ENCODE assay signal across 9 mouse cellular contexts in the genomic region with DNA sequence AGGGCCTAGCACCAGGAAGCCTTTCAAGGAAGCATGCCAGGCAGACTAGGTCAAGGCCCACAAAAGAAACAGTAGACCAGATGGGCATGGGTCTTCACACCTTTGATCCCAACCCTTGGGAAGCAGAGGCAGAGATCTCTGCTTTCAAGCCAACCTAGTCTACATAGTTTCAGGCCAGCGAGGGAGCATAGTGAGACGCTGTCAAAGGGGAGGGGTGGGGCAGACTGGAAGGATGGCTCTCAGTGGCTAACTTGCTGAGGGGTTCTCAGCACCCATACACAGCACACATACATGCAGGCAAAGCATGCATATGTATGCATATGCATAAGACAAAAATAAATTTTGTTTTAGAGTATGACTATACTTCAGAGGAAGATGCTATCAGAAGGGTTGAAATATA. TPM values are rescaled to one million over a fixed set of nuclear protein-coding genes. Genes with fewer than 3 reads are reported as not detected.
DNase-seq lines count a peak whose midpoint lies in the region; ATAC-seq lines count a peak whose summit lies in the region.
"Had no signal": no experiment of that assay in that cellular context is flagged by ENCODE, and none has a peak within 500 bp of the region (broad histone marks: within the 10 kb centered on the region; RNA-seq: fewer than 3 reads in every experiment).

No protein-coding gene starts in this region.

- peaks cover 19% of the 10 kb centered on the region for H3K36me3 ChIP-seq in heart, embryonic 12.5 days
- H3K36me3 ChIP-seq in embryonic facial prominence, embryonic 10.5 days (replicated peaks): peaks cover 21% of the 10 kb centered on the region
- H3K36me3 ChIP-seq in hindbrain, embryonic 14.5 days (replicated peaks; ENCODE audit: control insufficient read depth, insufficient read depth): peaks cover 27% of the 10 kb centered on the region
- 0 out of 2 replicates have a peak, but pooled peaks cover 2% of the 10 kb centered on the region for H3K36me3 ChIP-seq in midbrain, embryonic 11.5 days (ENCODE audit: control insufficient read depth, insufficient read depth, low read length)

- peak overlapping the region; percentile 80 for H3K4me2 ChIP-seq in heart, embryonic 12.5 days
- peak overlapping the region; percentile 51 for H3K4me2 ChIP-seq in hindbrain, embryonic 14.5 days (replicated peaks)
- H3K4me2 ChIP-seq in midbrain, embryonic 11.5 days: peak overlapping the region; percentile 46

- H3K4me1 ChIP-seq in heart, embryonic 12.5 days (replicated peaks): peaks cover 9% of the 10 kb centered on the region
- H3K4me1 ChIP-seq in embryonic facial prominence, embryonic 10.5 days: peaks cover 37% of the 10 kb centered on the region
- peaks cover 18% of the 10 kb centered on the region for H3K4me1 ChIP-seq in hindbrain, embryonic 14.5 days (replicated peaks; ENCODE audit: control insufficient read depth, insufficient read depth, low read length)
- H3K4me1 ChIP-seq in midbrain, embryonic 11.5 days (ENCODE audit: control insufficient read depth, insufficient read depth, low read length): peaks cover 19% of the 10 kb centered on the region

- no peaks in the 10 kb centered on the region for H3K27me3 ChIP-seq in heart, embryonic 12.5 days (replicated peaks)
- H3K27me3 ChIP-seq in embryonic facial prominence, embryonic 10.5 days (replicated peaks; ENCODE audit: low read depth, poor library complexity, severe bottlenecking): peaks cover 10% of the 10 kb centered on the region; the same call in 1 of the 2 replicates
- no peaks in the 10 kb centered on the region for H3K27me3 ChIP-seq in hindbrain, embryonic 14.5 days (ENCODE audit: control insufficient read depth, insufficient read depth, low read length)
- no peaks in the 10 kb centered on the region for H3K27me3 ChIP-seq in midbrain, embryonic 11.5 days (ENCODE audit: control insufficient read depth, insufficient read depth, low read length)

- DNase-seq in heart, adult 11 months: no peak
- DNase-seq in embryonic facial prominence, embryonic 10.5 days (ENCODE audit: low spot score): no peak
- no peak for DNase-seq in hindbrain, embryonic 14.5 days (ENCODE audit: low spot score)
- DNase-seq in midbrain, embryonic 11.5 days (ENCODE audit: low spot score, missing footprints): peak; percentile 86
- no peak for DNase-seq in B cell, adult 2 months
- DNase-seq in urinary bladder, postnatal 4 days (ENCODE audit: low spot score in 2 of 2): no peak
- DNase-seq in layer of hippocampus, postnatal 25 days (ENCODE audit: extremely low spot score in 1 of 2, low spot score in 1 of 2): no peak

- H3K27ac ChIP-seq in heart, embryonic 12.5 days (ENCODE audit: poor library complexity, severe bottlenecking): no peak overlapping the region
- peak overlapping the region; percentile 96 for H3K27ac ChIP-seq in embryonic facial prominence, embryonic 10.5 days (replicated peaks)
- peak overlapping the region; percentile 89 for H3K27ac ChIP-seq in hindbrain, embryonic 14.5 days
- peak overlapping the region; percentile 96 for H3K27ac ChIP-seq in midbrain, embryonic 11.5 days (ENCODE audit: low read depth, low read length)

- 24% methylated on average over 2 of the region's 2 CpGs for WGBS in heart, embryonic 12.5 days
- 20% methylated on average over 2 of the region's 2 CpGs for WGBS in embryonic facial prominence, embryonic 10.5 days
- WGBS in hindbrain, embryonic 14.5 days: 3% methylated on average over 2 of the region's 2 CpGs
- WGBS in midbrain, embryonic 11.5 days: 5% methylated on average over 2 of the region's 2 CpGs

- H3K9me3 ChIP-seq in heart, embryonic 12.5 days (replicated peaks): no peaks in the 10 kb centered on the region
- no peaks in the 10 kb centered on the region for H3K9me3 ChIP-seq in embryonic facial prominence, embryonic 10.5 days
- H3K9me3 ChIP-seq in hindbrain, embryonic 14.5 days (ENCODE audit: control insufficient read depth, low read length): no peaks in the 10 kb centered on the region
- H3K9me3 ChIP-seq in midbrain, embryonic 11.5 days (ENCODE audit: control insufficient read depth, low read length): no peaks in the 10 kb centered on the region

- no peak overlapping the region for H3K4me3 ChIP-seq in heart, embryonic 12.5 days
- H3K4me3 ChIP-seq in embryonic facial prominence, embryonic 10.5 days: peak overlapping the region; percentile 60; the same call in 1 of the 2 replicates
- no peak overlapping the region for H3K4me3 ChIP-seq in hindbrain, embryonic 14.5 days (replicated peaks; ENCODE audit: low read length)
- H3K4me3 ChIP-seq in midbrain, embryonic 11.5 days (ENCODE audit: low read depth, low read length): no peak overlapping the region
- H3K4me3 ChIP-seq: myocyte had no signal

- H3K9ac ChIP-seq in heart, embryonic 12.5 days: no peak overlapping the region
- peak overlapping the region; percentile 64 for H3K9ac ChIP-seq in hindbrain, embryonic 14.5 days
- peak overlapping the region; percentile 53; the same call in 1 of the 2 replicates for H3K9ac ChIP-seq in midbrain, embryonic 11.5 days (ENCODE audit: low read length)

- ATAC-seq in heart, embryonic 12.5 days (ENCODE audit: insufficient number of reproducible peaks, low FRiP score): no peak
- ATAC-seq in hindbrain, embryonic 14.5 days (ENCODE audit: low FRiP score): no peak
- ATAC-seq in midbrain, embryonic 11.5 days (ENCODE audit: low FRiP score): no peak

RNA-seq across cellular contexts. Expression of a gene that starts 0.5 kb away (rescaled TPM):
- polyA plus RNA-seq in heart, embryonic 12.5 days (2016; fragmentation: Nextera tagmentation; extraction: Ambion mirVana): 15.6 and 15.7 TPM in 2 replicates
- 18.0 and 23.7 TPM in 2 replicates for polyA plus RNA-seq in embryonic facial prominence, embryonic 10.5 days (2016; fragmentation: Nextera tagmentation; extraction: Ambion mirVana)
- 24.6 and 24.9 TPM in 2 replicates for polyA plus RNA-seq in hindbrain, embryonic 14.5 days (2014; fragmentation: Nextera tagmentation; extraction: Ambion mirVana)
- polyA plus RNA-seq in midbrain, embryonic 11.5 days (2014; fragmentation: Nextera tagmentation; extraction: Ambion mirVana): 18.5 and 21.5 TPM in 2 replicates
- total RNA-seq in layer of hippocampus, postnatal 25 days (2021): 10 to 100 TPM; 48.0 to 56.8 TPM

RNA-seq across cellular contexts. Expression of a gene that starts 16.9 kb away (rescaled TPM):
- polyA plus RNA-seq in heart, embryonic 12.5 days (2016; fragmentation: Nextera tagmentation; extraction: Ambion mirVana): 10.9 and 11.0 TPM in 2 replicates
- 10.1 and 11.2 TPM in 2 replicates for polyA plus RNA-seq in embryonic facial prominence, embryonic 10.5 days (2016; fragmentation: Nextera tagmentation; extraction: Ambion mirVana)
- polyA plus RNA-seq in hindbrain, embryonic 14.5 days (2014; fragmentation: Nextera tagmentation; extraction: Ambion mirVana): 40.1 and 43.7 TPM in 2 replicates
- 15.2 and 15.9 TPM in 2 replicates for polyA plus RNA-seq in midbrain, embryonic 11.5 days (2014; fragmentation: Nextera tagmentation; extraction: Ambion mirVana)
- total RNA-seq in layer of hippocampus, postnatal 25 days (2021): 10 to 100 TPM; 74.1 to 76.7 TPM

RNA-seq across cellular contexts. Expression of a gene that starts 31.1 kb away (rescaled TPM):
- 25.8 and 26.6 TPM in 2 replicates for polyA plus RNA-seq in heart, embryonic 12.5 days (2016; fragmentation: Nextera tagmentation; extraction: Ambion mirVana)
- polyA plus RNA-seq in embryonic facial prominence, embryonic 10.5 days (2016; fragmentation: Nextera tagmentation; extraction: Ambion mirVana): 60.7 and 65.1 TPM in 2 replicates
- 23.9 and 26.3 TPM in 2 replicates for polyA plus RNA-seq in hindbrain, embryonic 14.5 days (2014; fragmentation: Nextera tagmentation; extraction: Ambion mirVana)
- 25.9 and 29.1 TPM in 2 replicates for polyA plus RNA-seq in midbrain, embryonic 11.5 days (2014; fragmentation: Nextera tagmentation; extraction: Ambion mirVana)
- total RNA-seq in layer of hippocampus, postnatal 25 days (2021): 10 to 100 TPM; 46.3 to 46.8 TPM

RNA-seq across cellular contexts. Expression of a gene that starts 32.1 kb away (rescaled TPM):
- 21.8 and 23.8 TPM in 2 replicates for polyA plus RNA-seq in heart, embryonic 12.5 days (2016; fragmentation: Nextera tagmentation; extraction: Ambion mirVana)
- polyA plus RNA-seq in embryonic facial prominence, embryonic 10.5 days (2016; fragmentation: Nextera tagmentation; extraction: Ambion mirVana): 45.0 and 50.5 TPM in 2 replicates
- 35.1 and 35.3 TPM in 2 replicates for polyA plus RNA-seq in hindbrain, embryonic 14.5 days (2014; fragmentation: Nextera tagmentation; extraction: Ambion mirVana)
- 32.1 and 35.3 TPM in 2 replicates for polyA plus RNA-seq in midbrain, embryonic 11.5 days (2014; fragmentation: Nextera tagmentation; extraction: Ambion mirVana)
- total RNA-seq in layer of hippocampus, postnatal 25 days (2021): 10 to 100 TPM; 28.6 to 30.7 TPM

RNA-seq across cellular contexts. Expression of a gene that starts 49.6 kb away (rescaled TPM):
- 24.7 and 26.9 TPM in 2 replicates for polyA plus RNA-seq in heart, embryonic 12.5 days (2016; fragmentation: Nextera tagmentation; extraction: Ambion mirVana)
- 12.3 and 19.2 TPM in 2 replicates for polyA plus RNA-seq in embryonic facial prominence, embryonic 10.5 days (2016; fragmentation: Nextera tagmentation; extraction: Ambion mirVana)
- 15.9 and 19.1 TPM in 2 replicates for polyA plus RNA-seq in hindbrain, embryonic 14.5 days (2014; fragmentation: Nextera tagmentation; extraction: Ambion mirVana)
- polyA plus RNA-seq in midbrain, embryonic 11.5 days (2014; fragmentation: Nextera tagmentation; extraction: Ambion mirVana): 13.4 and 14.0 TPM in 2 replicates
- 1 to 10 TPM; 6.7 to 9.6 TPM for total RNA-seq in layer of hippocampus, postnatal 25 days (2021)
